In the genomic region with DNA sequence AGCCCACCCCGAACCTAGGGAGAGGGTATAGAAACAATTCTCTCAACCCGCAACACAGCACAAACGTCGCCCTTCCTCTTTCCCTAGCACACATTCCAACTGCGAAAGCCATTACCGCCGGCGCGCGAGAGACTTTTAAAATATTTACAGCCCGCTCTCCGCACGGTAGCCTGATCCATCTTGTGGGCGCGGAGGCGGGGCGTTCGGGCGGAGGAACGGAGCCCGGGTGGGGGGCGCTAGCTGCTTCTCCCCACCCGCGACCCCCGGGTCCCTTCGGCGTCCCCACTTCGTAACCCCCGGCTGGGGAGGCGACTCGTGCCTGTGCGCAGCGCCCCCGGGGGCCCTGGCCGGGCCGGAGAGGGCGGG, we compare ENCODE assay signal across 7 mouse cellular contexts. TPM values are rescaled to one million over a fixed set of nuclear protein-coding genes. Genes with fewer than 3 reads are reported as not detected.
DNase-seq lines count a peak whose midpoint lies in the region; ATAC-seq and TF ChIP-seq lines count a peak whose summit lies in the region.

No protein-coding gene starts in this region.

- no peaks in the 10 kb centered on the region for H3K9me3 ChIP-seq in embryonic facial prominence, embryonic 12.5 days
- no peaks in the 10 kb centered on the region for H3K9me3 ChIP-seq in hindbrain, embryonic 16.5 days (ENCODE audit: control insufficient read depth, low read length)
- H3K9me3 ChIP-seq in midbrain, embryonic 16.5 days (replicated peaks; ENCODE audit: control insufficient read depth, low read length, poor library complexity, severe bottlenecking) = no peaks in the 10 kb centered on the region

- 2% methylated on average over 24 of the region's 37 CpGs for WGBS in liver, adult 2 months
- WGBS in embryonic facial prominence, embryonic 12.5 days = 5% methylated on average over 37 of the region's 37 CpGs
- under 1% methylated on average over 18 of the region's 37 CpGs for WGBS in hindbrain, embryonic 16.5 days
- WGBS in midbrain, embryonic 16.5 days = 8% methylated on average over 22 of the region's 37 CpGs

- H3K9ac ChIP-seq in liver, adult 2 months (ENCODE audit: low read depth, low read length) = peak overlapping the region; percentile 21
- peak overlapping the region; percentile 73 for H3K9ac ChIP-seq in embryonic facial prominence, embryonic 12.5 days
- peak overlapping the region; percentile 79 for H3K9ac ChIP-seq in hindbrain, embryonic 16.5 days (ENCODE audit: low read depth, low read length)
- H3K9ac ChIP-seq in midbrain, embryonic 16.5 days (ENCODE audit: low read depth, low read length) = peak overlapping the region; percentile 89

- DNase-seq in liver, adult 2 months (ENCODE audit: extremely low read depth, low read depth, low spot score) = no peak
- DNase-seq in liver = no peak
- DNase-seq in layer of hippocampus, postnatal 10 days (ENCODE audit: low spot score in 2 of 2) = no peak

- TF ChIP-seq CTCF in liver, adult 2 months (IDR thresholded peaks at IDR 0.05; ENCODE audit: low read depth, low read length) = no peak

- H3K4me3 ChIP-seq in liver, adult 2 months (ENCODE audit: insufficient read depth, low read depth, low read length) = peak overlapping the region; percentile 61; the same call in 1 of the 2 replicates
- H3K4me3 ChIP-seq in embryonic facial prominence, embryonic 12.5 days = peak overlapping the region; percentile 53
- H3K4me3 ChIP-seq in hindbrain, embryonic 16.5 days (ENCODE audit: low read length) = peak overlapping the region; percentile 60
- H3K4me3 ChIP-seq in midbrain, embryonic 16.5 days (ENCODE audit: low read depth, low read length) = peak overlapping the region; percentile 61

- no peak overlapping the region for H3K27ac ChIP-seq in liver, adult 2 months (replicated peaks; ENCODE audit: insufficient read depth, low read depth, low read length)
- peak overlapping the region; percentile 96 for H3K27ac ChIP-seq in embryonic facial prominence, embryonic 12.5 days
- peak overlapping the region; percentile 84 for H3K27ac ChIP-seq in hindbrain, embryonic 16.5 days (ENCODE audit: low read depth, low read length)
- H3K27ac ChIP-seq in midbrain, embryonic 16.5 days (ENCODE audit: low read length) = peak overlapping the region; percentile 86

- no peak for TF ChIP-seq POLR2A in liver, adult 2 months (IDR thresholded peaks at IDR 0.05; ENCODE audit: extremely low read depth, insufficient read depth, low read length)

- H3K79me2 ChIP-seq in liver, adult 2 months (ENCODE audit: control insufficient read depth, insufficient read depth, low read length) = no peaks in the 10 kb centered on the region

- H3K27me3 ChIP-seq in liver, adult 2 months (ENCODE audit: control insufficient read depth, insufficient read depth, low read length) = no peaks in the 10 kb centered on the region
- H3K27me3 ChIP-seq in embryonic facial prominence, embryonic 12.5 days = peaks cover 79% of the 10 kb centered on the region
- H3K27me3 ChIP-seq in hindbrain, embryonic 16.5 days (replicated peaks; ENCODE audit: control insufficient read depth, insufficient read depth, low read length) = peaks cover 22% of the 10 kb centered on the region
- peaks cover 38% of the 10 kb centered on the region for H3K27me3 ChIP-seq in midbrain, embryonic 16.5 days (ENCODE audit: control insufficient read depth, insufficient read depth, low read depth, low read length)

- H3K36me3 ChIP-seq in liver, adult 2 months (ENCODE audit: control insufficient read depth, insufficient read depth, low read length) = no peaks in the 10 kb centered on the region
- H3K36me3 ChIP-seq in embryonic facial prominence, embryonic 12.5 days = no peaks in the 10 kb centered on the region
- no peaks in the 10 kb centered on the region for H3K36me3 ChIP-seq in hindbrain, embryonic 16.5 days (ENCODE audit: control insufficient read depth, insufficient read depth, low read length)
- H3K36me3 ChIP-seq in midbrain, embryonic 16.5 days (ENCODE audit: control insufficient read depth, insufficient read depth, low read length) = no peaks in the 10 kb centered on the region

- peaks cover 14% of the 10 kb centered on the region for H3K4me1 ChIP-seq in liver, adult 2 months (ENCODE audit: control insufficient read depth, insufficient read depth, low read length)
- peaks cover 50% of the 10 kb centered on the region for H3K4me1 ChIP-seq in embryonic facial prominence, embryonic 12.5 days
- H3K4me1 ChIP-seq in hindbrain, embryonic 16.5 days (ENCODE audit: control insufficient read depth, insufficient read depth, low read depth, low read length) = peaks cover 9% of the 10 kb centered on the region
- peaks cover 18% of the 10 kb centered on the region for H3K4me1 ChIP-seq in midbrain, embryonic 16.5 days (ENCODE audit: control insufficient read depth, insufficient read depth, low read length)

- peak overlapping the region; percentile 59 for H3K4me2 ChIP-seq in embryonic facial prominence, embryonic 12.5 days (replicated peaks)
- peak overlapping the region; percentile 67 for H3K4me2 ChIP-seq in hindbrain, embryonic 16.5 days (ENCODE audit: low read length)
- H3K4me2 ChIP-seq in midbrain, embryonic 16.5 days (ENCODE audit: low read length) = peak overlapping the region; percentile 64

- ATAC-seq in embryonic facial prominence, embryonic 12.5 days (ENCODE audit: insufficient number of reproducible peaks, insufficient read depth, low FRiP score, low TSS enrichment) = no peak
- ATAC-seq in hindbrain, embryonic 16.5 days = peak; percentile 22; the same call in 1 of the 2 replicates
- peak; percentile 37; the same call in 1 of the 2 replicates for ATAC-seq in midbrain, embryonic 16.5 days
- no peak for ATAC-seq in cerebellum, adult (ENCODE audit: insufficient number of reproducible peaks, low FRiP score, low TSS enrichment)

RNA-seq across cellular contexts. Expression of gene Bcor, which starts 32.4 kb away (rescaled TPM):
- total RNA-seq in liver, adult 2 months (2014; rRNA removed) = 2.8 and 4.9 TPM in 2 replicates
- 5.6 and 6.6 TPM in 2 replicates for polyA plus RNA-seq in liver, adult 2 months (2012; rRNA removed)
- 20.6 TPM in 2 replicates for polyA plus RNA-seq in embryonic facial prominence, embryonic 12.5 days (2016; fragmentation: Nextera tagmentation; extraction: Ambion mirVana)
- polyA plus RNA-seq in hindbrain, embryonic 16.5 days (2015; fragmentation: Nextera tagmentation; extraction: Ambion mirVana) = 11.2 and 13.4 TPM in 2 replicates
- 14.7 and 16.8 TPM in 2 replicates for polyA plus RNA-seq in midbrain, embryonic 16.5 days (2015; fragmentation: Nextera tagmentation; extraction: Ambion mirVana)
- 10 to 100 TPM; 18.2 to 18.5 TPM for total RNA-seq in layer of hippocampus, postnatal 10 days (2021)

Comparison
In these comparisons a context has a peak if more than half of its experiments do, and no peak if none do; other contexts are left out.
1. H3K9ac ChIP-seq: peak in every context shown above with its lines; median percentile 89 in midbrain, embryonic 16.5 days; 79 in hindbrain, embryonic 16.5 days; 73 in embryonic facial prominence, embryonic 12.5 days; 21 in liver, adult 2 months.
2. ATAC-seq: peak in hindbrain, embryonic 16.5 days (single experiment) and midbrain, embryonic 16.5 days (single experiment); none in embryonic facial prominence, embryonic 12.5 days (single experiment) and cerebellum, adult (single experiment).
3. Peak in every context shown above with its lines, with median percentiles within 50 percentile points of each other: H3K4me3 ChIP-seq and H3K4me2 ChIP-seq.